Mouse (Mus musculus): Measurements from ENCODE around the gene Fam129b. TPM values are rescaled to one million over a fixed set of nuclear protein-coding genes. Genes with fewer than 3 reads are reported as not detected.
A peak's percentile ranks its signal among the peaks of the same experiment; 100 is the strongest.

Fam129b gene
- total RNA-seq (2014; fragmentation: Nextera tagmentation) = 0.53 and 1.2 TPM in 2 replicates
- 20.2 and 20.7 TPM in 2 replicates for total RNA-seq (2017)
- polyA plus RNA-seq (2012) = 1.5 and 1.9 TPM in 2 replicates

GRCm38 (mm10) chr2:32875675-32876489 lies at the start of gene Fam129b:
Fam129b (plus strand) TSS chr2:32876114.
- ATAC-seq (ENCODE audit: extremely low read depth, insufficient number of reproducible peaks, low FRiP score, poor library complexity, severe bottlenecking) (no peak), DNase-seq (ENCODE audit: low spot score) (peak; percentile 40)
- H3K9me3 ChIP-seq (replicated peaks) = no peaks in the 10 kb centered on the region
- peaks cover 81% of the 10 kb centered on the region for H3K27me3 ChIP-seq (ENCODE audit: insufficient read depth, low read length)
- peaks cover 15% of the 10 kb centered on the region for H3K4me1 ChIP-seq (ENCODE audit: insufficient read depth, low read depth, low read length)
- H3K4me3 ChIP-seq (ENCODE audit: low read depth, low read length) = peak within 1 kb of the TSS; percentile 66; the same call in 1 of the 2 replicates
- TF ChIP-seq POLR2AphosphoS5 (IDR thresholded peaks at IDR 0.05; ENCODE audit: insufficient replicate concordance, low read depth, low read length) (no peak), GATA1 (IDR thresholded peaks at IDR 0.05; ENCODE audit: borderline replicate concordance, low read length) (no peak), TAL1 (conservative IDR thresholded peaks at IDR 0.05; ENCODE audit: low read depth, low read length) (no peak), GATA2 (IDR thresholded peaks at IDR 0.05; ENCODE audit: borderline replicate concordance, low read depth, low read length) (no peak), CTCF (IDR thresholded peaks at IDR 0.05; ENCODE audit: low read depth, low read length) (no peak)
- no peaks in the 10 kb centered on the region for H3K36me3 ChIP-seq (replicated peaks)

DNA sequence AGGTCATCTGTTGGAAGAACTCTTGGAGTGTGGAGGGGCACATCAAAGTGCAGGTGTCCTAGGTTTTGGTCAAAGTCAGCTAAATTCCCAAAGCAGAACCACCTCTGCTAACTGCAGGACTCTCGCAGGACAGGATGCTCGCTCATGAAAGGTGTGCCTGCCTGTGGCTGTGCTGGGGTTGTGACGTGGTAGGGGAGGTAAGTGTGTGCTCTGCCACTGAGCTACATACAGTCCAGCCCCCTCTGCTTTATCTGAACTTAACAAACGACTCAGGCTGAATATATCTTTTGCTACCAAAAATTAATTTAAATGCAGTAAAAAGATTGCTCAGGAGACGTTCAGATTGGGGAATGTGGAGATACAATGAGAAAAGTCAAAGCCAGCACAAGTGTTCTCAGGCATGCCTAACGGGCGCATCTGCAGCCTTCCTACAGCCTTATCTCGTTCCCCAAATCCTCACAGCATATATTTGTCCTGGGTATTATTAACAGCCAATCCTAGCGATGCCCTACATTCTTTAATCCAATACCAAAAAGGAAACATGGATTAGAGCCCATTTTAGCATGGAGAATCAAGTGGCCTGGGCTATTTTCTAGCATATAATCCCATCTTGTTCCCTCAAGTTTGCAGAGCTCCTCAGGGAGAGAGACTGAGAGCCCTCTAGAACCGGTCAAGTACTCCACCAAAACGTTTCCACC lies 46.8 kb upstream of the Fam129b start:
- Histone ChIP-seq H3K36me3 (replicated peaks) (peaks cover 2% of the 10 kb centered on the region), H3K27me3 (ENCODE audit: insufficient read depth, low read length) (peaks cover 4% of the 10 kb centered on the region), H3K4me1 (ENCODE audit: insufficient read depth, low read depth, low read length) (peaks cover 6% of the 10 kb centered on the region), H3K9me3 (replicated peaks) (no peaks in the 10 kb centered on the region), H3K4me3 (ENCODE audit: low read depth, low read length) (no peak overlapping the region)
- ATAC-seq (ENCODE audit: extremely low read depth, insufficient number of reproducible peaks, low FRiP score, poor library complexity, severe bottlenecking) = no peak
- no peak for TF ChIP-seq GATA2 (IDR thresholded peaks at IDR 0.05; ENCODE audit: borderline replicate concordance, low read depth, low read length)
- no peak for TF ChIP-seq GATA1 (IDR thresholded peaks at IDR 0.05; ENCODE audit: borderline replicate concordance, low read length)
- no peak for TF ChIP-seq POLR2AphosphoS5 (IDR thresholded peaks at IDR 0.05; ENCODE audit: insufficient replicate concordance, low read depth, low read length)
- TF ChIP-seq TAL1 (conservative IDR thresholded peaks at IDR 0.05; ENCODE audit: low read depth, low read length) = no peak
- no peak for TF ChIP-seq CTCF (IDR thresholded peaks at IDR 0.05; ENCODE audit: low read depth, low read length)
- DNase-seq (ENCODE audit: low spot score) = no peak

DNA sequence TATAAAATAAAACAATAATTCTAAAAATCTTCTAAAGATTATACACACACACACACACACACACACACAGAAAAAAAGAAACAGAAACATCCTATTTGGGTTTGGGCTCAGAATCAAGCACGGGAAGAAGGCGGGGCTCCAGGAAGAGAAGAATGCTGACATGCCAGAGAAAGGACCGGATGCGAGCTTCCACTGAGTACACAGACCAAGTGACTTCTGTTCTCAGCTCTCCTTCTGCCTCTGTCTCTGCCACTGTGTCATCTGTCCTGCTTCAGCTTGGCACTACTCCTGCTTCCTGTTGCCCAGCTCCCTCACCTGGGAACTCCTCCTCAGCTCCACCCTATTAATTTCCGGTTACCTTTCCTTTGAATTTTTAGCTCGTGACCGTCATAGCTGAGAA lies 41.4 kb upstream of the Fam129b start:
- Histone ChIP-seq H3K36me3 (replicated peaks) (peaks cover 5% of the 10 kb centered on the region), H3K27me3 (ENCODE audit: insufficient read depth, low read length) (peaks cover 4% of the 10 kb centered on the region; the same call in 1 of the 2 replicates), H3K4me3 (ENCODE audit: low read depth, low read length) (no peak overlapping the region), H3K9me3 (replicated peaks) (no peaks in the 10 kb centered on the region), H3K4me1 (ENCODE audit: insufficient read depth, low read depth, low read length) (peaks cover 2% of the 10 kb centered on the region; the same call in 1 of the 2 replicates)
- ATAC-seq (ENCODE audit: extremely low read depth, insufficient number of reproducible peaks, low FRiP score, poor library complexity, severe bottlenecking) (no peak), DNase-seq (ENCODE audit: low spot score) (no peak)
- TF ChIP-seq GATA1 (IDR thresholded peaks at IDR 0.05; ENCODE audit: borderline replicate concordance, low read length) (no peak), POLR2AphosphoS5 (IDR thresholded peaks at IDR 0.05; ENCODE audit: insufficient replicate concordance, low read depth, low read length) (no peak), CTCF (IDR thresholded peaks at IDR 0.05; ENCODE audit: low read depth, low read length) (no peak), GATA2 (IDR thresholded peaks at IDR 0.05; ENCODE audit: borderline replicate concordance, low read depth, low read length) (no peak), TAL1 (conservative IDR thresholded peaks at IDR 0.05; ENCODE audit: low read depth, low read length) (no peak)

- Histone ChIP-seq H3K4me3 (ENCODE audit: low read depth, low read length) (no peak overlapping the region), H3K9me3 (replicated peaks) (no peaks in the 10 kb centered on the region), H3K36me3 (replicated peaks) (peaks cover 13% of the 10 kb centered on the region), H3K27me3 (ENCODE audit: insufficient read depth, low read length) (peaks cover 4% of the 10 kb centered on the region; the same call in 1 of the 2 replicates), H3K4me1 (ENCODE audit: insufficient read depth, low read depth, low read length) (peaks cover 2% of the 10 kb centered on the region; the same call in 1 of the 2 replicates)
- no peak for ATAC-seq (ENCODE audit: extremely low read depth, insufficient number of reproducible peaks, low FRiP score, poor library complexity, severe bottlenecking)
- no peak for DNase-seq (ENCODE audit: low spot score)
- TF ChIP-seq CTCF (IDR thresholded peaks at IDR 0.05; ENCODE audit: low read depth, low read length) (no peak), TAL1 (conservative IDR thresholded peaks at IDR 0.05; ENCODE audit: low read depth, low read length) (no peak), POLR2AphosphoS5 (IDR thresholded peaks at IDR 0.05; ENCODE audit: insufficient replicate concordance, low read depth, low read length) (no peak), GATA1 (IDR thresholded peaks at IDR 0.05; ENCODE audit: borderline replicate concordance, low read length) (no peak), GATA2 (IDR thresholded peaks at IDR 0.05; ENCODE audit: borderline replicate concordance, low read depth, low read length) (no peak)
These were observed 40.3 kb upstream of the Fam129b start for GRCm38 (mm10) chr2:32835588-32835987.

- H3K36me3 ChIP-seq (replicated peaks) = peaks cover 23% of the 10 kb centered on the region
- DNase-seq (ENCODE audit: low spot score) (no peak), ATAC-seq (ENCODE audit: extremely low read depth, insufficient number of reproducible peaks, low FRiP score, poor library complexity, severe bottlenecking) (no peak)
- peaks cover 2% of the 10 kb centered on the region; the same call in 1 of the 2 replicates for H3K4me1 ChIP-seq (ENCODE audit: insufficient read depth, low read depth, low read length)
- H3K9me3 ChIP-seq (replicated peaks) = no peaks in the 10 kb centered on the region
- H3K27me3 ChIP-seq (ENCODE audit: insufficient read depth, low read length) = no peaks in the 10 kb centered on the region
- H3K4me3 ChIP-seq (ENCODE audit: low read depth, low read length) = no peak overlapping the region
- TF ChIP-seq GATA2 (IDR thresholded peaks at IDR 0.05; ENCODE audit: borderline replicate concordance, low read depth, low read length) (no peak), CTCF (IDR thresholded peaks at IDR 0.05; ENCODE audit: low read depth, low read length) (no peak)
These were observed 37.6 kb upstream of the Fam129b start for GRCm38 (mm10) chr2:32838147-32838884.

Measured in G1E (cell line).